Mouse (Mus musculus) spleen, embryonic (tissue): Measurements from ENCODE around the gene Cldn15.
"Not testable (repeated sequence)": the region's sequence is repeated elsewhere in the genome, so short reads cannot be mapped to it uniquely, and the experiment has no call there.

Source experiments
- CTCF ChIA-PET: fragments of 350-600 bp; sonication (Branson Sonifier 250); formaldehyde crosslinking; loops from one replicate; lab custom pipeline; 2022; lab: Charles Lee

Cldn15 gene

DNA sequence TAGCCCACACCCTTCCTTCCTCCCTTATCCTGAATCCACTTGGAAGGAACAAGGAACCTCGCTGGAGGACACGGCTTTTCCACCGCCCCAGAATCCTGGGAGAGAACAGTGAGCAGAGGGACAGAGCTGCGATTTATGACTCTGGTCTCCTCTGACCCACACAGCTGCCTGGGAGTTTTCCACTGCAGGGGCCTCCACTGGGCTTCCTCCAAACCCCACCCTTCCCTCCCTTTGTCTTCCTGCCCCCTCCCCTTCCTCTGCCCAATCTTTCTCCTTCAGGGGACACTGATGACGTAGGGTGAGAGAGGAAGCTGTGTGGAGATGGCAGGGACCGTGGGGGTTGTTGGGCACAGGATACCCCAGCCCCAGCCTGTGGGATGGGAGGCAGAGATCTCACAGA is at the start of gene Cldn15:
TSS of gene Cldn15 (plus strand) at position 286 of the 400 bp plus-strand sequence.
- CTCF ChIA-PET, result interaction anchor here (0.7 kb wide), 1 partner anchor 600 kb away, joined by 4 read pairs; no protein-coding TSS in a partner anchor

DNA sequence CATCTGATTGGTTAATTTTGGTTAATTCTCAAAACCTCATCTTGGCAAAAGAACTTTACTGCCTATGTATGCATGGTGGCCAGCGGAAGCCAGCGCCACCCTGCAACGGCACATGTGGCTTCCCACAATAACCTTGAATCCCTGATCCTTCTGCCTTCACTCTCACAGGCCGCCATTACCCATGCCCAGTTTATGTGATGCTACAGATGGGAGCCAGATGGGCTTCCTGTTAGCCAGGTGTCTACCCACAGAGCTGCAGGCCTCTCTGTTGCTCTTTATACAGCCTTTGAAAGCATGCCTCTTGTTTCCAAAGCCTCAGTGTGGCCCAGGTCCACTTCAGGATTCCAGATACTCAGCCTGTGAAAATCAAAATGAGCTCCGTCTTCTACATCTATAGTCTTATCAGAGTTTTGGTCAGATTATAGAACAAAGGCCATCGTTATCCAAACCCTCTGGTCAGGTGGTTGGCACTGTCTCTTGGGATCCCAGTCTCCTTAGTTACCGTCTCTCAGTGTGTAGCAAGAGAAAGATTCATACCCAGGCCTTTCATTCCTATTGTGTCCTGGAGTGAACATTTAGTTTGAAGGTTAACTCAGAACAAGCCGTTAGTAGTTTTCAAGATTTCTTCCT is 48.7 kb upstream of the Cldn15 start:
- CTCF ChIA-PET, result no interaction called here

DNA sequence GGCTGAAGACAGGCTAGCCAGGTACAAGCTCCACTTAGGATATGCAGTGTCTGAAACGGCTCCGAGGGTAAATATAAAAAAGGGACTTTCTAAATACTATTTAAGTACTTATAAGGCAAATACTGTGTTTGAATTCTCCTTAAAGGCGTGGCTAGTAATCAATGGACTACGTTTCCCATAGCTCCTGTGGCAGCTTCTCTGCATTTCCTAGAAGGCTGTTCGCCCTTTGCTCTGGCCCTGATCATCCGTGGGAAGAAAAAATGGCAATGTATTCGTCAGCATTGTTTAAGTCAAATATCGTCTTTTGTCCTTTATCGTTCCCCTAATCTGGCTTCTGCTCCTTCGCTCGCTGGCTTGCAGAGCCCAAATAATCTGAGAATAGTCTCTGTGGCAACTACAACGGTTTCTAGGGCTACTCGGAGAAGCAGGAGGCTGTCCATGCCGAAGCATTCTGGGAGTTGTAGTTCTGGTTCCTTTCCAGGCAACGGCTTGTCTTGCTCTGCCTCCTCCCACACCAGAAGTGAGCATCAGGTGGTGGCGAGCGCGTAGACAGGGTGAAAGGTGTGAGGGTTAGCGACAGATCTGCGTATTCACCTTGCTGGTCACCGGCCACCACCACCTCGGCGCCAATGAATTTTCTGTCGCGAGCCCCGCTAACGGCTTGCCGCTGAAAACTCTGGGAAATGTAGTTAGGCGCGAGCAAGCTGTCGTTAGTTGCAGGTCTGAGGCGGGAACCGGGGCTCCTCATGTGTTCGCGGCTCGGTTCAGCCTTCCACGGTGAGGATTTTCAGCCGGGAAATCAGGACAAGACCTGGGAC is 47.6 kb upstream of the Cldn15 start:
- CTCF ChIA-PET, result no interaction called here

DNA sequence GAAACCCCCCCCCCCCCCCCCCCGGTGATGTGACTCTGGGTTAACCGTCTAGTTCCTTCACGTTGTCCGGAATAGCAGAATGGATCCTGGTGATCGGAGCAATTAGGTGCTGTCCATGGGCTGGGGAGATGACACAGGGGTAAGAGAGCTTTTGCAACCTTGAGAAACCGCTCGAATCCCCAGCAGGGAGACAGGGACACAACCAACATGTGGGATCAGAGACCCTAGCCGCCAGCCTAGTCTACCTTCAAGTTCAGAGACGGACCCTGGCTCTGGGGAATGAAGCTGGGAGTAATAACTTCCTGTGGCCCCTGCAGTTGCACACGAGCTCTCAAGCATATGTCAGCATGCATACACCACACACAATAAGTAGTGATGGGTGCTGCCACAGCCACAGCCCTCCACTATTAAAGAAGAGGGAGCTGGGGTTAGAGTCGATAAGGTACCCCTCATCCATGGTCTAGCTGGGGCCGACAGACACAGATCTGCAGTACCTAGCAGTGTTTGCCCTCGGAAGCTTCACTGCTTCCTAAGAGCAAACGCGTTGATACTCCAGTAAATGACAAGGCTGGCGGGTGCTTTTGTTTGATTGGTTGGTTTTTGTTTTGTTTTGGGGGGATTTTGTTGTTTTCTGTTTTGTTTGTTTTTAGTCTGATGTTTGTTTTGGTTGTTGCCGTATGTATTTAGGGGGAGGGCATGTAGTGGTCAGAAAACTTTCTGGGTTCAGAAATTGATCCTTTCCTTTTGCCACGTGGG is 46.7 kb upstream of the Cldn15 start:
- CTCF ChIA-PET, result no interaction called here

DNA sequence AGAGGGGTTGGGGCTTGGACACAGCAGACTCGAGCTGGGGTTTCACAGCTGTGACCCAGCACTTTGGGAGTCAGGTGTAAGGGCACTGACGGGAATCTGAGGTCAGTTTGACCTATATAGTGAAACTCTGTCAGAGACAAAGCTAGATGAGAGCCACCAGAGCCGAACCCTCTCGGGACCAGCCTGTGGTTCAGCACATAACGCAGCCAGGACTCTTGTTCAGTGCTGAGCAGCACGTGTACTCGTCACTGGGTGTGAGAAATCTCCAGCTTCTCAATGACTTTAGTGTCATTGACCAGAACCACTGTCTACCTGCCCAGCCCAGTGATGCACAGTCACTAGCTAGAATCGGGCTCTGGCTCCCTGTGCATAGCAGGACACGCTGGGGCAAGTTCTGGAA is 43.6 kb upstream of the Cldn15 start:
- CTCF ChIA-PET, result interaction anchor here (0.7 kb wide), 1 partner anchor 201 kb away, joined by 3 read pairs; no protein-coding TSS in a partner anchor

DNA sequence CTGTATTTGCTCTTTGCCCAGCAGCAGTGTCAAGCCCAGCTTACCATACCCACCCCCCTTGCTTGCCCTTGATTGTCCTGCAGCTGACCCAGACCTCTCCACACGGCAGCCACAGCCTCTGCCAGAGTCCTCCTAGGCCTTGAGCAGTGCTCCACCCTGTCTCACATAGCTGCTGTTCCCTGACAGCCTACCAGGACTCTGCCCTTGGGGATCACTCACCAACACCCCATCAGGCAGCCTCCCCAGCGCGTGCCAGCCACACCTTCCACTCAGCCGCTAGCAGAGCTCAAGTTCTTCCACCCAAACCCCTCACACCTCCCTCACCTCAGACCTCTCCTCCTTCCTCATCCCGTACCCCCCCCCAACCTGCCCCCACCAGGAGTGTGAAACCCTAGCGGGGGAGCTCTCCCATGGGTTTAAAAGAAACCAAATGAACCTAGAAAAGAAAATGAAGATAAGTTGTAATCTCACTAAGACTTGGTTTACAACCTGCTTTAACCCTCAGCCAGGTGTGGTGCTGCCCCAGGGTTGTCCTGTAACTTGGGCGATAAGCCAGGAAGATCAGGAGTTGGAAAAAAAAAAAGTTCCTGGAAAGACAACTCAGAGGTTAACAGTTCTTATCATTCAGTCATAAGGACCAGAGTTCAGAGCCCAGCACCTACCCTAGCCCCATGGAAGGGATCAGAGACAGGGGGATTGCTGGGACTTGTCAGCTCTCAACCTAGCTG is 42.5 kb upstream of the Cldn15 start:
- CTCF ChIA-PET, result interaction anchor here (0.7 kb wide), 1 partner anchor 200 kb away, joined by 3 read pairs; no protein-coding TSS in a partner anchor

DNA sequence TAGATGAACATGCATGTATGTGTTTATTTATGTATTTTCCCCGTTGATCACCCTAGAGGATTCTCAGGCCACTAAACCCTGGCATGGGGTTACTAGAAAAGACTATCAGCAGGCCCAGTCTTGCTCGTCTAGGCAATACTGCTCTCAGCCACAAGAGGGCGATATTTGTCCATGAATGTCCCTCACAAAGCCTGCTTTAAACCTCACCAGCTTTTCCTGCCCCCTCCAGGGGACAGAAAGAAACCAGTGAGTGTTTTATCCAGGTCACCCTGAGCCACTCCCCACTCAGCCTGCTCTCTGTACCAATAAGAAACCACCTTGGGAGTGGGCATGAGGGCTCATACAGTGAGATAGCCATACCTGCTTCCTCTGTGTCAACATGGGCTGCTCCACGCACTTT is 37.3 kb upstream of the Cldn15 start:
- CTCF ChIA-PET, result interaction anchor here (0.6 to 0.8 kb wide), 3 partner anchors 33 to 667 kb away, joined by 3 to 5 read pairs (median 4); no protein-coding TSS in a partner anchor

DNA sequence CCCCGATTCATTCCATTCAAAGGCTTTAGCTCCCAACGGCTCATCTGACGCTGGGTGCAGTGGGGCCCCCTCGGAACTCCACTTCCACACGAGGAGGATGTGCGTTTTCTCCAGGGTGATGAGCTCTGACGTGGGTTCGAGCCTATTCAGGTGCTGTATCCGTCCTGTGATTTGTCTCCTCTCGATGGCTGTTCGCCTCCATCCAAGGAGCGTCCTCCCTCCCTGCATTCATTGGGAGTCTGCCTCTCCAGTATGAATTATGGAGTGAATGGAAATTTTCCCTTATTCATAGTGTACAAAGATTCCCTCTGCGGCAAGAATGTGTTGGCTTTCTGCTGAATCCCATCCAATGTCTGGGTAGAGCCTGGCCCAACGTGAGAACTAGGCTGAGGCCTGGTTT is 34.5 kb upstream of the Cldn15 start:
- CTCF ChIA-PET, result no interaction called here

DNA sequence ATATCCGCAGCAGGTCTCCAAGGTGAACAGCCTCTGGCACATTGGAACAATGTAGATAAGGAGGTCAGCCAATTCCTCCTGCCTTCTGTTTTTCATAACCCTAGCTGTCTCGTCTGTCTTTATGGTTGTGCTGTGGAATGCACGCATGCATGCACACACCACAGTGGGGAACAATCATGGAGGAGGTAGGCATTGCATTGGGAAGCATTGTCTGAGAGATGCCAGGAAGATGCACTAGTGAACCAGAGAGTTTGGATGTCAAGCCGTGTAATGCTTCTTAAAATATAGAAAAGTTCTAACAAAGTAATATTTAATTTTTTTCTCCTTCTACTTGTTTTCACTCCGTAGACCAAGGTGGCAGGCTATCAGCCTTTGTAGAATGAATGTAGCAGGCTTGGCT is 33.5 kb upstream of the Cldn15 start:
- CTCF ChIA-PET, result no interaction called here

DNA sequence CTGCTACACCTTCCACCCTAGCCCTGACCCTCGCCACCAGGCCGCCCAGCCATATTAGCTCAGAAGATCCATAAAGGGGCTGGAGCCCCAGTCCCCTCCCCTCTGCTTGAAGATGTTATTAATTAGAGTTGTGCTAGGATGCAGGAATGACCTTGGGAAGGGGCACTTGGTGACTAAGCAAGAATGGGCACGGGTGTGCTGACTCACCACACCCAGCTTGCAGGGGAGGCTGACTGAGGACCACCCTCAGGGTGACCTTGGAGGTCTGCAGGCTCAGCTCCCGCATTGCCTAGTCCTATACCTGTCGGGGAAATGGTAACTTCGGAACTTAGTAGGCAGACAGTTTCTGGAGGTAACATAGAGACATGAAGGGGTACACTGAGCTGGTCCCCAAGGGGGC is 32.5 kb upstream of the Cldn15 start:
- CTCF ChIA-PET, result no interaction called here

DNA sequence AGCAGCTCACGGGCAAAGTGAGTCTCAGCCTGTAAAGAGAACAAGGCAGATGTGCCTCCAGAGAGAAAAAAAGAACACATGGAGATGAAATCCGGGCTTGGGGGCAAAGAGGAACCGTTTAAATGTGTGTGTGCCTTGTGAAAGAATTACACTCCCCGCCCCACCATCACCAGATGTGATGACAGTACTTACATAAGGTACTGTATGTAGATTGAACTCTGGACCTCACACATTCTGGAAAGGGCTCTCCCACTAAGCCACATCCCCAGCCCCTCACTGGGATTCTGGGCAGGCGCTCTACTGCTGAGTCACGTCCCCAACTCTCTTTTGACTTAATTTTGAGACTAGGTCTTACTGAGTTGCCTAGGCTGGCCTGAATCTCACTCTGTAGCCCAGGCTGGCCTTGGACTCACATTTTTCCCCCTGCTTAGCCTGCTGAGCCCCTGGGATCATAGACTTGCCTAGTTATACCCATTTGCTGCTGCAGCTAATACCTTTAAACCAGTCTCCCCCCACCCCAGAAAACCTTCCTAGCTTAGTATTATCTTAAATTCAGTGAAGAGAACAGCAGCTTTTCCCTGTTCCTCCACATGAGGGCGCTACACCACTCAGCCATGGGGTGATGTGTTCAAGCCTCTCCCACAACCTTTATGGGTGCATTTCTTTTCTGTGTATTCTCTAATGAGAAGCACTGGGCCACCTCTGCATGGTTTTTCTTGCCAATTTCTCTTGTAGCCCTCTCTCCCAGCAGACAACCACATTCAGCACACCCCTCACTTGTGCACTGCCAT is 30.3 kb upstream of the Cldn15 start:
- CTCF ChIA-PET, result interaction anchor here (0.7 to 1.3 kb wide), 2 partner anchors 8 to 353 kb away, joined by 3 to 4 read pairs; no protein-coding TSS in a partner anchor

DNA sequence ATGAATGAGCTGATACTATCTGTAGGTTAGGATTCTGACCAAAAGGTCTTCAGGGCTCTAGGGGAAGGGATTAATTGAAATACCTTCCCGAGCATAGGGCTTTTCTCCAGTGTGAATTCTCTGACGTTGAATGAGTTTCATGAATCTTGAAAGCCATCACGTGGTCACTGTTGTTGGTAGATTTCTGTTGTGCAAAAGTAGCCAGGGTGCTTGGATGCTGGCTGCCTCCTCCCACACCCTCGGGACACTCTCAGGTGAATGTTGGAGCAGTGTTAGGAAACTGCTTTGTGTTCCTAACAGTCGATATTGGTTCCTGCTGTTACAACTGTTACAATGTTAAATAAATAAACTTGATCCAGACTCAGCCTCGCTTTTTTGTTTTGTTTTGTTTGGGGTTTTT is 29.7 kb upstream of the Cldn15 start:
- CTCF ChIA-PET, result no interaction called here

DNA sequence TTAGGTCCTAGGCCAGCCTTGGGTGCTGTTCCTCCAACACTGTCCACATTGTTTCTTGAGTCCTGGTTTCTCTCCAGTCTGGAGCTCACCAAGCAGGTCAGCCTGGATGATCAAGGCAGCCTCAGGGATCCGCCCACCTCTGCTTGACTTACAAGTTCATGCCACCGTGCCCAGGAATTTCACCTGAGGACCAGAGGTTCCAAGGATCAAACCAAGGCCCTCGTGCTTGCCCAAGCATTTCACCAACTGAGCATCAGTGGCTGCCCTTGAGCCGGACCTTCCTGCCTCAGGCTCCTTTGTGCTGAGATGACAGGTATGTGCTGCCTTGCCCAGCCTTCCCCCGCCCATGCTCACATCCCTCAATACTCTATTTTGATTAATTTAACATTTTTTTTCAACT is 28.8 kb upstream of the Cldn15 start:
- CTCF ChIA-PET, result no interaction called here

DNA sequence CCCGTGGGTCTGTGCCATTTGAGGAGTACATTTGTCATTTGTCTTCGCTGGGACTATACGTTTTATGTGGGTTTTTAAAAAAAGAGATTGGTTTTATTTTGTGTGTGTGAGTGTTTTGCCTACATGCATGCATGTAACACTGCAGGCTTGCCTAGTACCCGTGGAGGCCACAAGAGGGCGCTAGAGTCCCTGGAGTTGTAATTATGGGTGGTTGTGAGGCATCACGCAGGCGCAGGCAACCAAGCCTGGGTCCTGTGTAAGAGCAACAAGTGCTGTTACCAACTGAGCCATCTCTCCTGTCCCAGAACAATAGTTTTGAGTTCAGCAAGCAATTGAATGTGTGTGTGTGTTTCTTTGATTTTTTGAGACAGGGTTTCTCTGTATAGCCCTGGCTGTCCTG is 27.1 kb upstream of the Cldn15 start:
- CTCF ChIA-PET, result no interaction called here

DNA sequence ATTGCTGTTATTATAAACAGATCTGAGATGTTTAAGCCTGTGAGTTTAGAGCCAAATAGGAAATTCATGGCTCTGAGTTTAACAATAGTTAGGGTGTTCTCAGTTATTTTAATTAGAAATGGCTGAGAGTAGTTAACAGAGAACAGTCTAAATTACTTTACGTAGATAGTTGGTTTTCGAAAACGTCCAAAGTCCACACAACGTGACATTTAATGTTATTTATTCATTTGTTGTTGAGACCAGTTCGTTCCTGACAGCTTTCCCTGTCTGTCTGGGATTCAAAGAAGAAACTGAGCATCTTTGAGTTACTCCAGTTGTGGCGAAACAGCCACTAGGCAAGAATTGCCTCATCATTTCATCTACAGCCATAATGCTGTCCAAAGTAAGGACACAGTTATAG is 26.4 kb upstream of the Cldn15 start:
- CTCF ChIA-PET, result not testable (repeated sequence)

DNA sequence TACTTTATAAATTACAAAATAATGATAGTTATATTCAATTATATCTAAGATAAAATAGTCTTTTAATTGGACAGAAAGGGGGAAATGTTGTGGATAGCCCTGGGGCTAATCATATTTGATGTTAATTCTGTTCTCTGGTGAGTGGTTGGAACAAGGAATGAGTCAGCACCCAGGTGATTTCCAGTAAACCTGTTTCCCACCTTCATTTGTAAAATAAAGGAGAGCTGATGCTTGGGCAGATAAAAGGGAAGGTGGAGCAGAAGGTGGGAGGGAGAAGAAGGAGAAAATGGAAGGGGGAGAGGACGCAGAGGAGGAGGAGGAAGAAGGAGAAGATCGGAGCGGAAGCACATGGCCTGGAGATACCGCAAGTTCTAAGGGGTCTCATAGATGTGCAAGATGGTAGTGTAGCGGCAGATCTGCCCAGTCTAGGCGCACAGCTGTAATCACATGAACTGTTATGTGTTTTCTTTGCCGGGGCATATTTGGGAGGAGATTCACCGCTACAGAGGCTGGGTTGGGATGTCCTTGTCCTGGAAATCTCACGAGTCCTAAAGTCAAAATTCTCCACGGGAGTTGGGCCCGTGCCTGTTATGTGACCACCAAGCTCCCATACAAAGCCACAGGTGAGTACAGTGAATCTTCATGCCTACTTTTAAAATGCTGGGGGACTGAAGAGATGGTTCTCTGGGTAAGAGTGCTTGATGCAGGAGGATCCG is 25.4 kb upstream of the Cldn15 start:
- CTCF ChIA-PET, result no interaction called here

DNA sequence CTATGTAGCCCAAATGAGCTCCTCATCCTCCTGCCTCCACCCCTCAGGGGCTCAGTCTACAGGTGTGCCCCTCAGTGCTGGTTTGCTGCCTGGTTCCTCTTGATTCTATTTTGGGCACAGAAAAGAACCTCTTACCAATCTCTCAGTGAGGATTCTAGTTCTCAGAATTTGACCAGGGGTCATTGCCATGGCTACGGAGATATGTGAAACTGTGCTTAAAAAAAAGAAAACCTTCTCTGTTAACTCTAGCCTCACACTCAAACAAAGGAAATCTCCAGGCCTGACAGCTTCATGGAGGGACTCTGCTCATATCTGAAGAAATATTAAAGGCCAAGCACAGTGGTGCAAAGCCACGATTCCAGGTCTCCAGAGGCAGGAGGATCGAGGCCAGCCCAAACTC is 23.6 kb upstream of the Cldn15 start:
- CTCF ChIA-PET, result interaction anchor here (0.7 kb wide), 1 partner anchor 535 kb away, joined by 5 read pairs; no protein-coding TSS in a partner anchor

DNA sequence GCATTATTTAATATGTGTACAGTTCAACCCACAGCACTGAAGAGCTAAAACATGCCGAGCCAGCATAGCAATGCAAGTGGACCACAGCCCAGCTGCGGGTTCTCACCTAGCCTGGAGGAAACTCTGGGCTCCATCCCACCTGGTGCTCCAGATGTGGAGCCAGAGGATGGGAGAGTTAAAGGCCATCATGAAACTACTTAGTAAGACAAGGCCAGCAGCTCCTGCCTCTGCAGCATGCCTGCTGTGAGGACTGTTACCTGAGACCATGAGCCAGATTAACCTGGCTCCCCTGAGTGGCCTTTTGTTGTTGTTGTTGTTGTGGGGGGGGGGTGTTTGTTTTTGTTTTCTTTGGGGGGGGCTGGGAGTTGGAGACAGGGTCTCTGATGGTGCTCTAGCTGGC is 23.0 kb upstream of the Cldn15 start:
- CTCF ChIA-PET, result no interaction called here

DNA sequence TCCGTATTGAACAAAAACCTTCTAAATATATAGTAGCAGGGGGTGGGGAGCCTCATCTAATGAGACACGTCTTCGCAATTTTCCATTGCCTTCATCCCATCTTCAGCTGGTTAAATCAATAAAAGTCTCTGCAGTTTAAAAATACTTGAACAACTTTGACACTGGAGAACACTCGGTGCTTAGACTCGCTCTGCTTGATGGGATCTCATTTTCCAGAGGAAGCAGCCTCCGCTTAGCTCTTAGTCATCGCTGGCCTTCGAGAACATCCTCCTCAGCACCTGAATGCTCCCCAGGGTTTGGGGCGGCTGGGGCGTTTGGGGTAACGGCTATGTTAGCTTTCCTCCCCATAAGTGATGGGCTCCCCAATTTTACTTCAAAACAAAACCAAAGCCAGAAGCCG is 21.3 kb upstream of the Cldn15 start:
- CTCF ChIA-PET, result interaction anchor here (1.2 kb wide), 1 partner anchor 10 kb away, joined by 4 read pairs; no protein-coding TSS in a partner anchor

DNA sequence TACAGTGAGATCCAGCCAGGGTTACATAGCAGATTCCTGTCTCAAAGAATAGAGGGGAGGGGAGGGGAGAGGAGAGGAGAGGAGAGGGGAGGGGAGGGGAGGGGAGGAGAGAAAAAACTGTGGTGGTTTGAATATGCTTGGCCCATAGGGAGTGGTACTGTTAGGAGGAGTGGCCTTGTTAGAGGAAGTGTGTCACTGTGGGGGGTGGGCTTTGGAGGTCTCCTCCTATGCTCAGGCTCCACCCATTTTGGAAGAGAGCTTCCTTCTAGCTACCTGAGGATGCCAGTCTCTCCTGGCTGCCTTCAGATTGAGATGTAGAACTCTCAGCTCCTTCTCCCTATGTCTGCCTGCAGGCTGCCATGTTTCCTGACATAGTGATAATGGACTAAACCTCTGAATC is 18.5 kb upstream of the Cldn15 start:
- CTCF ChIA-PET, result no interaction called here
